Mouse (Mus musculus): ENCODE results near the gene Rtl8a.
"Not testable (repeated sequence)": the region's sequence is repeated elsewhere in the genome, so short reads cannot be mapped to it uniquely, and the experiment has no call there.

DNA sequence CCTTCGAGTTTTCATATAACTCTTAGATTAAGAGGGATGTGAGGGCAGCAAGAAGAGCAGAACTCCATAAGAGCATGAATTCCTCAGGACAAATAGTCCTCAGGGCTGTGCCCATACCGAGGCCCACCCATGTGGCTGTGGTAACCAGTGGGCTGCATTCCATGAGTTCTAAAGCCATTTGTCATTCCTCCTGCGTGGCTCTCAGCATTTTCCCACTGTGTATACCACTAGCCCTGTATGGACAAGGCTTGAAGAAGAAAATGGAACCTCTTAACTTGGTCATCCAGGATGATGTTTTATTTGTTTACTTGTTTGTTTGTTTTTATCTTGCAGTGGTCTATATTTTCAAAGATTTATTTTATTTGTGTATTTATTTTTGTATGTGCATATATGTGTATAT is 5.4 kb downstream of the Rtl8a start:
- not testable (repeated sequence) for TF ChIP-seq POLR2A (IDR thresholded peaks at IDR 0.05; ENCODE audit: borderline replicate concordance, insufficient read depth, low read length); CTCF (IDR thresholded peaks at IDR 0.05; ENCODE audit: borderline replicate concordance, insufficient read depth, low read depth, low read length)

All from cerebellum, adult 2 months (tissue).